Mouse (Mus musculus) urinary bladder, postnatal 4 days (tissue): ENCODE measurements around the gene Ak5.
A peak's percentile ranks its signal among the peaks of the same experiment; 100 is the strongest.
"Not testable (repeated sequence)": the region's sequence is repeated elsewhere in the genome, so short reads cannot be mapped to it uniquely, and the experiment has no call there.

Experiments
- DNase-seq, 2 experiments: peaks; one replicate each; pipeline ENCODE4 v3.0.0; 2021 to 2022; ENCODE audit warnings: low spot score in 2 of 2

Ak5 gene

DNA sequence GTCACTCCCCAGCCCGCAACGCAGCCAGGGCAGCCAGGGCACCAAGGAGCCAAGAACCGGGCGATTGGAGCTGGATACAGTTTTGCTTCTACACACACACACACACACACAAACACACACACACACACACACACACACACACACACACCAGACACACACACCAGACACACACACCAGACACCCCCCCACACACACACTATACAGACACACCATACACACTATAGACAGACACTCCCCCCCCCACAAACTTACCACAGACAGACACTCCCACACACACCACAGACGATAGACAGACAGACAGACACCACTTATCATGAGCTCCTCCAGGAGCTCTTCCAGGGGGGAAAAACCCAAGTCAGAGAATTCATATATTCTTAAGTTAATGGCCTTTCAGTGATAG, at the start of gene Ak5:
Gene Ak5, minus strand, starts transcription at position 122 of the 400 bp plus-strand sequence.
- DNase-seq: no peak

GRCm38 (mm10) chr3:152713991-152714902, 46.1 kb upstream of the Ak5 start, which contains the start of gene Pigk:
TSS of gene Pigk (plus strand) at chr3:152714100.
- DNase-seq: peak; percentile 86 to 92

GRCm38 (mm10) chr3:152712957-152713356, 44.8 kb upstream of the Ak5 start:
- no peak for DNase-seq

GRCm38 (mm10) chr3:152709936-152710335, 41.8 kb upstream of the Ak5 start:
- DNase-seq: no peak

- no peak for DNase-seq
Observed at GRCm38 (mm10) chr3:152707321-152707823, 39.2 kb upstream of the Ak5 start.

- DNase-seq: no peak
Observed at GRCm38 (mm10) chr3:152706901-152707300, 38.7 kb upstream of the Ak5 start.

DNA sequence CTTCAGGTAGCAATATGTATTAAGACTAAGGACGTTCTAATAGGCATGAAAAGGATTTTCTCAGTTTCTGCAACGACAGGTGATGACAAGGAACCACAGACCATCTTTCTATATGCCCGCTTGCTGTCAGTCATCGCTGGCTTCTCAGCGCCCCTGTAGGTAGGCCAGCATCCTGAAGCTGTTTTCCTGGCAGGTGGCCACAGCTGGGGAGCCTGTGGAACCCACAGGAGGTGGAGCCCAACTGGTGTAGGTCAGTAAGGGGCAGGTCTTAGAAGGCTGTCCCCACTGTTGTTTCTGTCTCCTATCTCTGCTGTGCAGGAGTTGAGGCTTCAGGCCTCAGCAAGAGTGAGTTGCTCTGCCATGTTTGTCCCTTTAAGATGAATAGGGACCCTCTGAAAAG, 37.7 kb upstream of the Ak5 start:
- no peak for DNase-seq

DNA sequence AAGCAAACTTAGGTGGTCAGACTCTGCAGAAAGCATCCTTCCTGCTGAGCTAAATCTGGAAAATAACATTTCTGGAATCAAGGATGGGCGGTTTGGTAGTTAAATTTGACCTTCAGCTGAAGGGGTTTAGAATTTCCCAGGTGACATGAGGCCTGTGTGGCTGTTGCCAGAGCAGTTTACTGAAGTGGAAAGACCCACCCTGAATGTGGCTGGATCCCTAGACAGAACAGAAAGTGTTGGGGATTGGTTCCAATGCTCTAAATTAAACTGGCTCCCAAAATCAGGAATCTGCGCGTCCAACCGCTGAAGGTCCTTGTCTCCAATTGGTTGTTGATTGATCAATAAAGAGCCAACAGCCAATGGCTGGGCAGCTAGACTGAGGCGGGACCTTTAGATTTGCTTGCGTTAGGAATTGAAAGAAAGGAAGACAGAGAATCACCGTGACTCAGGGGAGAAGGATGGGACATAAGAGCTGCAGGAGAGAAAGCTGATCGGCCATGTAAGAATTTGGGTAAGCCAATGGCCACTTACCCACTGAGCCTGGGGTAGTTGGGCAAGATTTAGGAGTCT, 34.2 kb upstream of the Ak5 start:
- no peak for DNase-seq

DNA sequence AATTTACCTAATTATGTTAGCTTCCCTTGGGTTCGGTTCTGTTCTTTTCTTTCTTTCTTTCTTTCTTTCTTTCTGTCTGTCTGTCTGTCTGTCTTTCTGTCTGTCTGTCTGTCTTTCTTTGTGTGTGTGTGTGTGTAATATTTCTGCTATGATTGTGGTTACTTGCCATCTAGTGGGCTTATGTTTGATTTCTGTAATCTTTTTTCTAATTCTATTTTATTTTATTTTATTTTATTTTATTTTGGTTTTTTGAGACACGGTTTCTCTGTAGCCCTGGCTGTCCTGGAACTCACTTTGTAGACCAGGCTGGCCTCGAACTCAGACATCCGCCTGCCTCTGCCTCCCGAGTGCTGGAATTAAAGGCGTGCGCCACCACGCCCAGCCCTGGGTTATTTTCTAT, 33.4 kb upstream of the Ak5 start:
- not testable (repeated sequence) for DNase-seq

- DNase-seq: no peak
Observed at GRCm38 (mm10) chr3:152699261-152699660, 31.1 kb upstream of the Ak5 start.

GRCm38 (mm10) chr3:152698017-152698416, 29.9 kb upstream of the Ak5 start:
- no peak for DNase-seq

DNA sequence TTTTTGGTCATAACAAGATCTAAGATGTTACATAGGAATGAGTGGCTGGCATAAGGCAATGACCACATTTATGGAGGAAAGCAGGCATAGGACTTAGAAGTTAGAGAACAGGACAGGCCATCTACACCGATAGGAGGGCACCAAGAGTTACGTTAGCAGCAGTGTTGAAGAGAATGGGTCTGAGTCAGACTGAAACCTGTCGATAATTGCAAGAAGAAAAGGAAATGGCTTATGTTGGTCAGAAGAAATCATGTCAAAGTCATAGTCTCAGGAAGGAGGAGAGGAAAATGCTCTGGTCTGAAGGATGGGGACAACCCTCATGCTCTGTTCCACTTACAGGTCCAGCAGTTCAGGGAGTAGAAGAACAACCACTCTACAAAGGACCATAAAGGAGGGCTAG, 26.8 kb upstream of the Ak5 start:
- no peak for DNase-seq

DNA sequence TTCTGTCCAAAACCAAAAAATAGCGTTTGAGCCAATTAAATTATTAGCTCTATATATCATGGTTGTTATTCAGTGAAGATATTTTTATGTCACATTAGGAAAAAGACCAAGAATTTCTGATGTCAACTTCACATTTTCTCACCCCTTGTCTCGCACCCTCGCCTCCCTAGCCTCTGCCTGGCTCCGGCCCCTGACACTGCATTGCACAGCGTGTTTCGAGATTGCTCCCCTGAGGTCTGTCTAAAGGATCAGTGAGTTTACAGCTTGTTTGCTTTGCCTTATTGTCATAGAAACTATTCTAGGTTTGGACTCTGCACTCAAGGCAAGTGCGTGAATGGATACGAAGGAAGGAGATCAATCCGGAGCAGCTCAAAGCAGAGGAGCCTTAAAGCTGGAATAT, 20.9 kb upstream of the Ak5 start:
- peak; percentile 42 to 64 for DNase-seq

GRCm38 (mm10) chr3:152688532-152688931, 20.4 kb upstream of the Ak5 start:
- no peak for DNase-seq

DNA sequence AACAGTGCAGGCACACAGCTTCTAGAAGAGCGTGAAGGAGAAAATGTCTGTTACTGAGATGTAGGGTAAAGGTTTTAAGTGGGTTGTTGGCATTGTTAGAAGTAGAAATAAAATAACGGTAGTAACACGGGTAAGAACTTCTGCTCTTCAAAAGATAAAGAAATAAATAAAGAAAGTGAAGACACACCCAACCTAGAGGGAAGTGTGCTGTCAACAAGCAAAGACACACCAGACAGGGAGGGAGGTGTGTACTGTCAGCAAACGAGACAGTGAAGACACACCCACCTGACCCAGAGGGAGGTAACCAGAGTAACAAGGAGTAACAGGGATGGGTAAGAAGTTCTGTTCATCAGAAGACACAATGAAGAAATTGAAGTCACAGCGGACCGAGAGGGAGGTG, 6.5 kb upstream of the Ak5 start:
- DNase-seq: no peak

GRCm38 (mm10) chr3:152669783-152670182, 1.6 kb upstream of the Ak5 start:
- no peak for DNase-seq

GRCm38 (mm10) chr3:152668793-152669192, 633 bp upstream of the Ak5 start:
- no peak for DNase-seq

DNA sequence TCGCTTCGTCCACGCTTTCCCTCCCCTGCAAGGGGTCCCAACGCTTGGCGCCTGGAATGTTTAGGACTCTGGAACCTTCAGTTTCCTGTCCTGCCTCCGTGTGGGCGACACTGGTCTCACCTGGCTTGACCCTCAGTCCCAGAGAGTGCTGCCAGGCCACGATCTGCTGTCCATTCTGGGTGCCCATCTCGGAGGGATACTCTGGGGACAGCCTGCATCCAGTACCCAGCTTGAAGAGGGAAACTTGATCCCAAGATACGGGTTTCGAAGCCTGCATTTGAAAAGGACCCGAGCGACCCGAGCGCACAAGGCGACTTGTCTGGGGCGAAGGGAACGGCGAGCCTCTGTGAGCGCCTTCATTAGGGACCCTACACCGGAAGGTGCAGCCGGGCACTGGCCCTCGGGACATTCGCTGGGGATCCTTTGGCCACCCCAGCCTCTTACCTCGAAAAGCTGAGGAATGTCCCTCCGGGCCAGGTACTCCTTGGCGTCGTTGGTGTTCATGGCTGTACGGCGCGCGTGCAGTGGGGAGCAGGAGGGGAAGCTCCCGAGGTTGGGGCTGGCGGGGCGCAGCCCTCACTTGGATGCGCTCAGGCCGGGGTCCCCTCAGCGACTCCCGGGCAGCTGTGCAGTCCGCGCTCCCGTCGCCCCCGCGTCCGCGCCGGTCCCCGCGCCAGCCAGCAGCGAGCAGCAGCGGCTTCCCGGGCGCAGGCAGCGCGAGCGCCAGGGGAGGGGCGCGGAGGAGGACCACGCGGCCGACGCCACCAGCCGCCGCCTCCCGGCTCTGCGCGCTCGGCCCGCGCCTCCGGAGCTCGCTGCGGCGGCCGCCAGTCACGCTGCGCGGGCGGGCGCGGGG, 576 bp downstream of the Ak5 start:
- DNase-seq: peak in 1 of 2 experiments; percentile 25

- DNase-seq: no peak
Observed at GRCm38 (mm10) chr3:152666991-152667355, 1.2 kb downstream of the Ak5 start.

GRCm38 (mm10) chr3:152658592-152658991, 9.6 kb downstream of the Ak5 start:
- DNase-seq: no peak

GRCm38 (mm10) chr3:152651991-152652390, 16.2 kb downstream of the Ak5 start:
- DNase-seq: no peak

DNA sequence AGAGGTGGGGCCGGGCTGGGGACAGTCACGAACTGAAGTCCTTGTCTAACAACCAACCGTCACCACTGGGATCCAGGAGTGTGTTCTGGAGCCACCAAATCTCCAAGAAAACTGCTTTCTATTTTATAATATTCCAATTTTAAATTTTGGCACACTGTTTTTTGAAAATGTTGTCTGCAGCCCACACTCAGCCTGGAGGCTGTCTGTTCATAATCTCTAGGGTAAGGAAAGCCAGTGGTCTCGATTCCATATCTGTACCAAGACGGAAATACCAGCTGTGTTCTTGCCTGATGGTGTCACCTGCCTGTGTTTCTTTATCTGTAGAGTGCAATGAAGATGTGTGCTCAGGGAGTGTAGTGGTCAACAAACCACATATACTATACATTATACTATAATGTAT, 23.6 kb downstream of the Ak5 start:
- DNase-seq: no peak
